Mouse (Mus musculus) liver, adult (tissue): Measurements from ENCODE around the gene Asb10.

Experiments
- GATA4 ChIP-seq: IDR thresholded peaks from 2 replicates; pipeline ENCODE4 v1.6.1; 2014; ENCODE audit warnings: mild to moderate bottlenecking, low read length; ENCODE audit not compliant: insufficient replicate concordance

Gene Asb10

DNA sequence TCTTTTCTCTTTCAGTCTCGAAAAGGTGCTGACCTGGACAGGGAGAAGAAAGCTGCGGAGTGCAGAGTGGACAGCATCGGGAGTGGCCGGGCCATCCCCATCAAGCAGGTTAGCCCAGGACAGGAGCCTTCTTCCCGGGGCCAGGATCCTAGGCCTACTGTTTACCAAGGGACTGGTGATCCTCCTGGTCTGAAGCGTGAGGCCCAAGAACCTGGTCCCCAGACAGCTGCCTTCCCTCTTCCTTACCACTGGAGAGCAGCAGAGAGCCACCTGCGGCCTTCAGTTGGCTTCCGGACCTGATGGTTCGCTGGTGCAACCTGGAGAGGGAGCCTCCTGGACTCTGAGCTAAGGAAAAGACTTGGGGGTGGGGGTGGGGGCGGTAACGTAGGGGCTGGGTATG is 57.5 kb downstream of the Asb10 start:
- no peak for TF ChIP-seq GATA4
